Mouse (Mus musculus) frontal cortex, adult 2 months (tissue): ENCODE data around the gene B3galt6. TPM values are rescaled to one million over a fixed set of nuclear protein-coding genes. Genes with fewer than 3 reads are reported as not detected.
A peak's percentile ranks its signal among the peaks of the same experiment; 100 is the strongest.

Experiments
- DNase-seq, 2 experiments: peaks; one replicate each; pipeline ENCODE4 v3.0.0; 2022; ENCODE audit warnings: low spot score in 1 of 2; ENCODE audit errors: extremely low spot score in 1 of 2
- polyA plus RNA-seq: library from polyadenylated mRNA; depleted of rRNA; stranded (reverse); fragments of >200 nt; gene quantifications from 2 replicates; pipeline ENCODE4 v1.2.3, GENCODE M21; 2012

The B3galt6 gene
- polyA plus RNA-seq, 1 experiment: 10.6 TPM

GRCm38 (mm10) chr4:155991908-155992230 lies 580 bp downstream of the B3galt6 start:
- no peak for DNase-seq

- DNase-seq: no peak
Measured at GRCm38 (mm10) chr4:155991211-155991907, 1.1 kb downstream of the B3galt6 start.

GRCm38 (mm10) chr4:155983788-155984187 lies 8.7 kb downstream of the B3galt6 start:
- DNase-seq: no peak

- no peak for DNase-seq
Measured at GRCm38 (mm10) chr4:155981436-155982082, 10.9 kb downstream of the B3galt6 start.

GRCm38 (mm10) chr4:155973239-155973638 lies 19.2 kb downstream of the B3galt6 start:
- DNase-seq: no peak

GRCm38 (mm10) chr4:155972651-155973050 lies 19.8 kb downstream of the B3galt6 start:
- no peak for DNase-seq

GRCm38 (mm10) chr4:155970286-155970685 lies 22.2 kb downstream of the B3galt6 start:
- no peak for DNase-seq

GRCm38 (mm10) chr4:155969043-155969653 lies 23.3 kb downstream of the B3galt6 start:
- no peak for DNase-seq

- no peak for DNase-seq
Measured at GRCm38 (mm10) chr4:155964396-155964795, 28.1 kb downstream of the B3galt6 start.

- no peak for DNase-seq
Measured at GRCm38 (mm10) chr4:155963106-155963505, 29.3 kb downstream of the B3galt6 start.

GRCm38 (mm10) chr4:155962167-155962971 lies 30.1 kb downstream of the B3galt6 start, which contains the start of gene C1qtnf12:
Gene C1qtnf12, plus strand, starts transcription at chr4:155962318.
- peak in 1 of 2 experiments; percentile 51 for DNase-seq

- peak in 1 of 2 experiments; percentile 79 for DNase-seq
Measured at GRCm38 (mm10) chr4:155959275-155959674, 33.2 kb downstream of the B3galt6 start.

- DNase-seq: no peak
Measured at GRCm38 (mm10) chr4:155955491-155955890, 37.0 kb downstream of the B3galt6 start.

GRCm38 (mm10) chr4:155947094-155947493 lies 45.4 kb downstream of the B3galt6 start:
- DNase-seq: no peak

GRCm38 (mm10) chr4:155944271-155944670 lies 48.2 kb downstream of the B3galt6 start:
- no peak for DNase-seq

- DNase-seq: peak; percentile 89 to 98
Measured at GRCm38 (mm10) chr4:155943534-155944249, 48.8 kb downstream of the B3galt6 start, which contains the start of gene Ube2j2. Gene Ube2j2, plus strand, starts transcription at chr4:155943831.

GRCm38 (mm10) chr4:155943049-155943452 lies 49.4 kb downstream of the B3galt6 start:
- DNase-seq: peak in 1 of 2 experiments; percentile 39
